Mouse (Mus musculus): Measurements from ENCODE around the gene Rpp14. TPM values are rescaled to one million over a fixed set of nuclear protein-coding genes. Genes with fewer than 3 reads are reported as not detected.
A peak's percentile ranks its signal among the peaks of the same experiment; 100 is the strongest.

Rpp14 gene
- polyA plus RNA-seq, 2 experiments from 2014 or later: 35.2 to 38.5 TPM

DNA sequence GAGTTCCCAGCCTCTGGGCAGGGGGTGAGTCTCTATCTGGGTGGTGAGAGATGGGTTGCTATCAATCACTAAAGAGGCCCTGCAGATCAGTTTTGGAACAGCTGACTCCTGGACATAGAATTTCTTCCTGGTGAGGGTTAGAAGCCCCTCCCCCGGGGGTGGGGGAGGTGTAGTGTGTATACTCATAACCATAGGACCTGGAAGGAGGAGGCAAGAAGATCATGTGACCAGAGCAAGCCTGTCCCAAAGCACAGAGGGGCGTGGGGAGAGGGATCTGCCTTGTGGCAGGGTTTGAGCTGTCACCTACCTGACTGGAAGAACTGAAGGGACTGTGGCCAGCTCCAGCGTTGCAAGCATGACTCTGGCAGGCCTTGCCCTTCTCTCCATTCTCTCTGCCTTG, 18.1 kb upstream of the Rpp14 start:
- no peak for ATAC-seq

DNA sequence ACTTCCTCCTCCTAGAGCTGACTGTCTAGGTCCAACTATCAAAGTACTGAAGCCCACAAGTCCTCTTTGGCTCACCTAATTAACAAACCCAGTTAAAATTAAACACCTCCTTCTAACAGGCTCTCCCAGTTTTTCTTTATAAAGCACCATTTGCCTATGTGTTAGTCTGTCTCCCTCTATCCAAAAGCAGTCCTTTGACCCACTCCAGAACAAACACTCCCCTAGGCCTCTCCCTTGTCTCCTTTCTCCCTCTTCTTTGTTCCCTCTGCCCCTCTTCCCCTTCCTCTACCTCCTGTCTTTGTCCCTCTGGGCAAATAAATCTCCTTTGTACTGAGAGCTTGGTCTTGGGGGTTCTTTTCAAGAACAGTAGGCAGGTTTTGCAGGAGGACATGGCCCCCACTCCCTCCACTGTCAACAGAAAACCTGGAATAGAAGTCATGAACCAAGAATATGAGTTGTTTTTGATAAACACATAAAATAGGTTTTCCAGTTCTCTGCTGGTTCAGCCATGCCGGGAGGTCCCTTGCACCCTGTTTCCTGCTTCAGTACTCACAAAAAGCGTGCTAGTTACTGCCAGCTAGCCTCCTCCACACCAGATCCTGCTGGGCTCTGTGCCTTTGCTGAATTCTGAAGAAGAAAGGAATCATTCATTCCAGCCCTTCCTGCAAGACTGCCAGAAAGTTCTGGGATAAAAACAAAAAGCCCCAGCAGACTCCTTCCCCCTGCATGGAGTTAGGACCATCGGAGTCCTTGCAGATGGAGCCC, 17.4 kb upstream of the Rpp14 start:
- ATAC-seq: no peak

DNA sequence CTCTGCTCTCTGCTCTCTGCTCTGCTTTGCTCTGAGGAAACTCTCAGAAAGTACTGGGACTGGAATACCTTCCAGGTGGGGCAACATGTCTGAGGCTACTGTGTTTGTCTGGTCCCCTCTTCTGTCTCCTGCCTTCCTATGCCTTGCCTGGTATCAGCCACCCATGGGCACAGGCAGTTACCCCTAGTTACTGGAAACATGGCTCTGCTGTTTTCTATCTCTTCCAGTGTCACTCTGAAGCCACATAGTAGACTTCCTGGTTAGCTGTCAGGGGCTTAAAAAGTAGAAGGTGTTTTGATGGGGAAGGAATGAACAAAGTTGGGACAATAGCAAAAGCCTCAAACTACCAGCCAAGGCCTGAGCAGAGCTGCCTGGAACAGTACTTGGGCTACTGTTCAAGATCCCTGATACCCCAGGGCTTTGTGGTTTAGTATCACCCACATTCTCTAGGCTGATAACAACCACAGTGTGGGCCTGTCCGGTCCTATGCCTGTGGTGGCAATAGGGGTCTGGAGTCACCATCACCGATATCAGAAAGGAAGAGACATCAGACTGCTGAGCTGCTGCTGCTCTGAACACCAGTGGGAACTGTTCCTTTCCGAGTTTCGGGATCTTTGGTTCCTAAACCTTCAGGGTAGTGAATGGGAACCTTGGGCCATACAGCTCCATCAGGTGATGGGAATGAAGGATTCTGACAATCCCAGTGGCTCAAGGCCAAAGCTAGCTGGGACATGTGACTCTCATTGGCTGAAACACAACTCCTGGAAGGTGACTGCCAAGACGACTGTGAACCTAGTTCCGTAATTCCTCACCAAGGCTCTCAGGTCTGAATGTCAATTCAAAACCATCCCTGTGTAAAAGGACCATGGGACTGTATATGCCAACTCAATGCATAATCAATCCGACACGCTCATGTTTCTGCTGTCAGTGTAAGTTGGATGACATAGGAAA, 16.1 kb upstream of the Rpp14 start:
- no peak for ATAC-seq

DNA sequence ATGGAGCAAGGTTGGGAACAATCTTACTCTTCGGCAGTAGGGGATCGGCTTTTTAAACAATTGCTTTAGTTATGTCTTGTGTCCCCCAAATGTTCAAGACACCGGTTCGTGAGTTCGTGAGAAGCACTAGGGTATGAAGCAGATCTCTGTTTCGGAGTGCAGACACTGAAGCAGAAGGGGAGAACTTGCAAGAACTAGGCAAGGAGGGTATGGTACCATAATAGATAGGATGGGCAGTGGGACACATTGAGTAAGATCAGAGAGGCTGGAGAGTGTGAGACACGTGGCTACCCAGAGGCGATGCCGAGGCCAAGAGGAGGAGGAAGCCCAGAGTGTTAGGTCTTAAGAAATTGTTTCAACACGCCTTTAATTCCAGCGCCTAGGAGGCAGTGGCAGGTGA, 551 bp downstream of the Rpp14 start:
- ATAC-seq: peak; percentile 3

DNA sequence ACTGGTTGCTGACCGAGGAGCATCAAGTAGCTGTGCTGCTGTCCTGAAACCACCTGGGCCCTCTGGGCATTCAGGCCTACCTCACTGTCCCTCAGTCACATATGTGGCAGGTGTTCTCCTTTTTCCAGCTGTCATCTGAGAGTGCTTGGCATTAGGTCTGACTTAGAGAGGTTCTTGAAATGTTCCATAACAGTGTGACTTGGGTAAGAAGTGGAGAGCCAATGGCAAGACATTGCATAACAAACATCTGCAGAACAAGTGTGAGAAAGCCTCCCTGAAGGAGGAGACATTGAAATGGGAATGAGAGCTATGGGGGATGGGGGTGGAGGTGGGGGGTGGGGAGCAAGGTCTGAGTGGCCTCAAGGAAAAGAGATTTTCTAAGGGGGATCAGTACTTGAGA, 2.8 kb downstream of the Rpp14 start:
- no peak for ATAC-seq

DNA sequence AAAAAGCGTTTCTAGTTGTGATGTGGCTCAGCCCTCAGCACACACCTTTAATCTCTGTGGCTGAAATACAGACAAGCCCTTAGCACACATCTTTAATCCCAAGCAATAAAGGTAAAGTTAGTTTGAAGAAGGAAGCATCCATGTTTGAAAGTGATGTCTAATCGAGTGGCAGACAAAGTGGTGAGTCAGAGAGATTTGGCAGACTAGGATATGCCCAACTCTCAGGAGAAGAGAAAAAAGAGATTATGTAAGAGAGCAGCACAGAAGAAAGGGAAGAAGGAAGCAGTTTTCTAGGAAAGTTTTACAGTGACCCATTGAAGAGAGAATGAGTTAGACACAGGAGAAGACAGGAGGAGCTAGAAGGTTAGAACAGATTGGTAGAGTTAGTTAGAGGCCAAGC, 8.8 kb downstream of the Rpp14 start:
- ATAC-seq: no peak

DNA sequence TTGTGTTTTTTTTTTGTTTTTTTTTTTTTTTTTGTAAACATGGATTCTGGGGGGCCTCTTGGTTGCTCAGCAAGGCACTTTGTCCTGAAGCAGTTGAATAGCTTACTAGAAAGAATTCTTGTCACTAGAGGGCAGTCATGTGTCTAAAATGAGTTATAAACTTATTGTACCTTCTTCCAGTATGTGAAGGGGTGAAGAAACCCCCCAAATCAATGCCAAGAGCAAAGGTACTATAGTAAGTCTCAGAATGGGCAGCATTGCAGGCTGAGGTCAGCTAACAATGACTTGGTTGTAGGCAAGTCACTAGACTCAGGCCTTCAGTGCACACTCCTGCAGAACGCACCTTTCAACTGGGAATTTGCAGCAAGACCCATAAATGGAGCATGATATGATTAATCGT, 12.4 kb downstream of the Rpp14 start:
- ATAC-seq: peak; percentile 61

DNA sequence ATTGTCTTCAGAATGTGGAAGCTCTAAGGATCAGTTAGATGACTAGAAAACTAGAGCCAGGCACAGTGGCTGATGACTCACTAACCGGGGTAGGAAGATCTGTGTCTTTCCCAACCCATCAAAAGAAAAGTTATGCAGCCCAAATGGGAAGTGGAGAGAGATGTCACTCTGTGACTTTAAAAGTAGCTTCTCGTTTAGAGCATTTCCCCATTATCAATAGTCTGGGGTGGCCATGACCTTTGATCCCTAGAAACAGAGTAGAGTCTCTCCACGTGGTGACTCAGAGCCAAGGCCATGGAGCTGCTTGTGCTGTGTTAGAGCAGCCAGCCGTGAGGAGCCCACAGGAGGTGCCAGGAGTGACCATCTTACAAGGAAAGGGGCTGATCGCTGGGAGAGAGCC, 13.3 kb downstream of the Rpp14 start:
- no peak for ATAC-seq

DNA sequence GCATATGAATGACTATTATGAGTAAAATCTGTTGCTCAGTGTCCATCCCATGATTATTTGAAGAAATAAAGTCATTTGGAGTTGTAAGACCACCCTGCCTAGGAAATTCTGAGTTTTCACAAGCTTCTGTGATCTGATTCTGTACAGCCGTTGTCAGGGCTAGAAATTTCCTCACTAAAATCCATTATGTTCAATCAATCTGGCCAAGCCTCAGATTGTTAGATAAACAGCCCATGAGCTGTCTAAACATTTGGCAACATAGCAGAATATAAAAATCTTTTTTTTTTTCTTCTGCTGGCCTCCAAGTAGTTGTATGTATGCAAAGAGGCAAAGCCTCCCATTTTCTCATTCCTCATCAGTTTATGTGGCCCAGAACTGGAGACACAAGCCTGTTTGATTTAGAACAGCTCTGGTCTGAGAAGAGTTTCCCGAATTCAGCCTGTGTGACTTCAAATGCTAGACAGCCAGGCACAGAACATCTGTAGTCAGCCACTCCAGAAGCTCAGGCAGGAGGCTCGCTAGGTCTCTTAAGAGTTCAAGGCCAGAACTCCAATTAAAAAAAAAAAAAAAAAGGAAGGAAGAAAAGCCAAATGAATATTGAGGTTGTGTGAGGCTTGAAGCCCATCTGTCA, 14.9 kb downstream of the Rpp14 start:
- no peak for ATAC-seq

DNA sequence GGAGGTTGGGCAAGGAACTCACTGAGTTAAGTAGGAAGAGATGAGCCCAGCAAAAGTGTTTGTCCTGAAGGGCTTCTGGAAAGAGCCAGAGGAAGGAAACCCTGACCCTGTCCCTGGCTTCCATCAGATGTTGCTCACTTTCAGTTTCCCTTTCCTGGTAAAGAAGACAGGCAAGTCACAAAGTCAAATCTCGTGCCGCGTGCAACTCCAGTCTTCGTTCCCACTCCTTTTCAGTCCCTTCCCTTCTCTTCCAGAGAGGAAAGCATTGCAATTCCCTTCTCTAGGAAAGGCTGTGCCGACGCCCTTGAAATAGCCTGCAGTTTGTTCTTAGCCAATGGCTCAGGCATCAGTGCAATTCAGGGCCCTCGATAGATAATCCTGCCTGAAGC, 15.4 kb downstream of the Rpp14 start:
- no peak for ATAC-seq

DNA sequence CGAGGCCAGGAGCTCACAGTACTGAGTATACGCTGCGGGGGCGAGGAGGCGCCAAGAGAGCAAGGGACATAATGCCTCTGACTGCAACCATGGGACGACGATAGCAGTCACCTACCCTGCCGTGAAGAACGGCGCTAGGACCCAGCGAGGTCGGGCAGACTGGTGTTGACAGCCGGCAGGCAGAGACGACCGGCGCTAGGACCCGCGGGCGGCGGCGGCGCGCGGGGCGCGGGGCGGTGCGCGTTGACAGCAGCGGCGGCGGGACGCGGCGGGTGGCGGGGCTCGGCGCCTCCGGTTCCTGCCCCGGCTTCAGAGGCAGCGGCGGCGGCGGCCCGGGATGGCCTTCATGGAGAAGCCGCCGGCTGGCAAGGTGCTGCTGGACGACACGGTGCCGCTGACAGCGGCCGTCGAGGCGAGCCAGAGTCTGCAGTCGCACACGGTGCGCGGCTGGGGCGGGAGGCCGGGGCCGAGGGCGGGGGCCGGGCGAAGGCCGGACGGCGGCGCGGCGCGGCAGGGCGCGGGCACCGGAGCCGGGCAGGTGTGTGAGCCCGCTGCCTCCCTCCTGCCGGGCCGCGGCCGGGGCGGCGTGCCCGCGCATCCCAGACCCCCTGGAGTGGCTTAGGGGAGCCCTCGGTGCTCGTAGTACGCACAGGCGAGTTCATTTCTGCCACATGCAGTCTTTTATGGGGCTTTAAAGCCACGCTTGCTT, 18.0 kb downstream of the Rpp14 start, which contains the start of gene Pxk:
Pxk (plus strand) TSS at position 234 of the 709 bp plus-strand sequence.
- ATAC-seq: peak; percentile 93

DNA sequence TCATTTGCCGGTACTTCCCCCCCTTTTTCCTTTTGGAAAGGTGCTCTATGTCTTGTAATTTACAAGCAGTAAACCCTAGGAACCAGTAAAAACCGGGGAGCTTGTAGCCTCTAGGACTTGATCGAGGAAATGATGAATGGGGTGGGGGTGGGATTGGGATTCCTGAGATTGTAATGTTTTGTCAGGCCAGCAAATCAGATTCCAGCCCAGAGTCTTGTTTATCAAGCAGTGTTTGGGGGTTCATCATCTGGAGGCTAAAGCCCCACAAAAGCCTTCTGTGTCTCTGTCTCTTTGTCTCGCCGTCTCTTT, 18.5 kb downstream of the Rpp14 start:
- ATAC-seq: no peak

DNA sequence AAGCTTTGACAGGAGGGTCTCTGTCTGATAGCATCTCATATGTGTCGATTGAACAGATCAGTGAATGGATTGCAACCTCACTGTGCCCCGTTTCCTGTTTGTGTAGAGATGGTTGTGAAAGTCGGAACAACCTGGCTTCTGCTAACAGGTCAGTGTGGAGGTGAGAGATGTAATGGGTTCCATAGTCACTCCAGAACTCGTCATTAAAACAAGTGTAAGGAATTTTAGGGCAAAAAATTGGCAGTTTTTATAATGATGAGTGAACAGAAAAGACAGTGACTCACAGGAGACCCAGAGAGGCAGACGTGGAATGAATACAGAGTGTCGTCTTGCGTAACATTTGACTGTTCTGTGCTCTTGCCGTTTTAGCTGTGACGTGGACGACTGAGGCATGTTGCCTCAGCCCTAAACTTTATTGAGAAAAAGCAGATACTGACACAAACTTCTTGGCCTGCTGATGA, 19.4 kb downstream of the Rpp14 start:
- peak; percentile 20 for ATAC-seq

DNA sequence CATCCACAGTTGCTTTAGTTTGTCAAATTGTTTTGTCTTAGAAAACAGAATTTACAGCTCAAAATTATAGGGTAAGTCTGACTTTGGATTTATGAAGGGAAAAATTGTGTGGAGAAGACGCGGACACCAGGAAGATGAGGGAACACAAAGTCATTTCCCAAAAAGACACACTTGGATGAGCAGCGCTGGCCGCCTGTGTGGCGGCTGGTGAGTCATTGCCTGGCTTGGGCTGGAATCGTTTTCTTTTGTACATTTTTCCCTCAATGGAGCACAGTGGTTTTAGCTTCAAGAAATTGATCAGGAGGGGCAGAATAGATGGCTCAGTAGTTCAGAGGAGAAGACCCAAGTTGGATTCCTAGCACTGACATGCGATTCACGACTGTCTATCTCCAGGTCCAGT, 21.7 kb downstream of the Rpp14 start:
- ATAC-seq: no peak

DNA sequence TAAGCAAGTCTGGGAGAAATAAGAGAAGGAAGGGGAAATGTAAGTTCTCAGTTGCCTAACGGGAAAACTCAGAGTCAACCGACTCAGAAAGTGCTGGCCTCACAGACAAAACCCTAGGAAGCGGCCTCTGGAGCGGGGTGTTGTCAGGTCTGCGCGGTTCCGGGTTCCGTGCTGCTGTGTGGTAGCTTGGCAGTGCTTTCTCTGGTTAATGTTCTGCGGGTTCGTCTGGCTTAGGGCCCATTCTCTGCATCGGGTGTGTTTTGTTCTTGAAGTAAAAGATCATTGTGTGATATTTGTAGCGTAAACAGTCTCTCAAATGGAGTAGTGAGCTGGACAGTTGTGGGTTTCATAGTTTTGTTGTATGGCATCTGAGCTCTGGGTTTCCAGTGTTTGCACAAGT, 22.5 kb downstream of the Rpp14 start:
- no peak for ATAC-seq

DNA sequence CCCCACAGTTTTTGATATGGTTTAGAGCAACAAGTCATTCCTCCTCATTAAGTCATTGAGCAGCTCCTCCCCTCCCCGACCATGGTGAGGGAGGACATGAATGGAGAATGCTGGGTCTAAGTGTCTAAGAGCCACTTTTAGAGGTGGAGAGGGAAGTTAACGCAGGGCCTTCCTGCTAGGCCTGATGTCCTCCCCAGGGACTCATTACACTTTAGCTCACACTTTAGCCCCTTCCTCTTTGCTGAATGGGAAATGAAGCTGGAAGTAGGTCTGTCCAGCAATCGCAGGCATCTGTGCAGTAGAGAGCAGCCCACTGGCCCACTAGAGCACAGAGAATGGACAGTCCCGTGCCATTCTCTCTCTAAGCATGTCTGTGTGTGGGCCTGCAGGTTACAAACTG, 27.9 kb downstream of the Rpp14 start:
- ATAC-seq: no peak

DNA sequence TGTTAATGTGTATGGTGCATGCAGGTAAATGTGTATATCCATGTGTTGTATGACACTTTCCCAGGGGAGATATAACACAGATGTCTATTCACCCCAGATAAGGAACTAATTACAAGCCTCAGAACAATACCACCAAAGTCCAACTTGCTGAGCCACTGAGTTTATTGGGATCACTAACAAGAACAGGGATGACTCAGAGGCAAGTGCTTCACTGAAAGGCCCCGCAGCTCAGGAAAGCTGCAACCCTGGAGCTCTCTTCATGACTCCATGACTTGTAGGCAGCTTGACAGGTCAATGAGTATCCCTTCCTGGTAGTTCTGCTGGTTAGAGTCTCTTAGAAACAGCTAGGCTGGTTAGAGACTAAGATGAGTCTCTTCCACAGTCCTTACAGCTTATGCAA, 28.8 kb downstream of the Rpp14 start:
- ATAC-seq: no peak

DNA sequence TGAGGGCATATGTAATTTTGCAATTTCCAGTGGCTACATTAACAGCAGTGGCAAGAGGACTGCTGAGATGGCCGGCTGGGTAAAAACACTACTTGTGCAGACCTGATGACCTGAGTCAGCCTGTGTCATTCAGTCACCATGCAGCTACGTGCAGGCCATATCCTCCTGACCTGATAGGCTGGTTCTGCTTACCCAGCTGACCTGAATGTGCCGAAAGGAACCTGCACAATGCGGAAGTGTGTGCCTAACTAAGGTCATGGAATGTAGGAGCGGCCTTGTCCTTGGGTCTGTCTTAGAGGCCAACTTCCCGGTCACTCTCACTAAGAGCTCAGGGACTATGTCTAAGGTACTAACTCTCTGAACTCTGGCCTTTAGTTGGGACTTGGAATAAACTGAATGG, 31.4 kb downstream of the Rpp14 start:
- no peak for ATAC-seq

DNA sequence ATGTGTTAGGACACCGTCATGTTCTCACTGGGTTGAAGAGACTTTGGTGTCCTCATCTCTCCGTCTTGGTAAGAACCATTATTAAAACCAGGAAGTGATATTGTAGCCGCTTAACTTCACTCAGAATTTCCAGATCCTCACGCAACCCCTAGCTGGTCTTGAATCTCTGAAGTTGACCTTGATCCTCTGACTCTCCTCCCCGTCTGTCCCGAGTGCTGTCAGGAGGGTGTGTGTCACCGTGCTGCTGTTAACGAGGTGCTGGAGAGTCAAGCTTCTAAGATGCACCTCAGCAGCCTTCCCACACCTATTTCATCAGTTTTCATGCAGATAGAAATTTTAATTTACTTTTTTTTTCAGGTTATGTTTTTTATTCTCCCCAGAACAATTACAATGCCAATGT, 31.9 kb downstream of the Rpp14 start:
- no peak for ATAC-seq

DNA sequence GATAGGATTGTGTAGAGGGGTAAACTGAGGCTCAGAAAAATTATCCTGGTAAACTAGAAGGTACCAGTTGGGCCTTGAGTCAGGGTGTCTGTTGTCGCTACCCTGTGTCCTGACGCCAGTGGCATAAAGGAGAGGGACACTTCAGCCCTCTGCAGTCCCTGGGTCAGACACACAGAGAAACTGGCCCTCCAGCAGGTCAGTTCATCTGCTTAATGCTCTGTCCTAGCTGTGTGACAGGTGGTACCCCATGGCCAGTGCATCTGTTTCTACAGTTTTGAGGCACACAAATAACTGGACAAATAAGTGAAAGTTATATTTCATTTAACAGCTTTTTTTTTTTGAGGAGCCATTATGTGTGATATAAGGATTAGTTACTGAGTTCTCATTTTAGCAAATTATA, 33.4 kb downstream of the Rpp14 start:
- ATAC-seq: no peak

DNA sequence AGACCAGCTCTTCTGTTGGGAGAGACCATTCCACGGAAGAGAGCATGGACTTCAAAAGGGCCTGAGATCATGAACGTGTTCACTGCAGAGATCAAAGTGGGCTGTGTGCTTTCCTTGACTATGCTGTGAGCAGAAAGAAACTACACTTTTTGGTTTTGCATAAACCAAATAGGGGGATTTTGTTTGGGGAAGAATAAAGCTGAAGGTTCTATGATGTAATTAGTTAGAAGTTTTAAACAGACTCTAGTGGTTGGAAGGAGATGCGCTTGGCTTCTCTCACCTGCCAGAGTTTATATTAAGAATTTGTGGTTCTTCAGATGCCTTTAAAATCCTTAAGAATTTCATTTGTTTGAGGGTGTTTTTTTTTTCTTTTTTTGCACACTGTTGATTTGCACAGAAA, 34.1 kb downstream of the Rpp14 start:
- no peak for ATAC-seq

DNA sequence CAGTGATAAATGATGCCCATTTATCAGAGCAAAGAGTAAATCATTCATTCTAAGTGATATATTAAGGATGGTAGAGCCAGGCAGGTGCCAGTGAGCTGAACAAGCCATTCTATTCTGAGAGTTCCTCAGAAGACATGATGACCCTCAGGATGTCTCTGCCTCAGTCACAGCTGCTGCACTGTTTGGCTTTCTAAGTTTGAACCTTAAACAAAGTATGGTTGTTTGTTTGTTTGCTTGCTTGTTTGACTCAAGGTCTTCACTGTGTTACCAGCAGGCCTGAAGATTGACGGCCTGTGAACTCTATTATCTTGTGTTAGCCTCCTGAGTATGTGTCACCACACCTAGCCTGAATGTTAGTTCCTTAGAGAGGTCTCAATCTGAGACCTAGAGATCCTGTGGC, 34.6 kb downstream of the Rpp14 start:
- ATAC-seq: no peak

DNA sequence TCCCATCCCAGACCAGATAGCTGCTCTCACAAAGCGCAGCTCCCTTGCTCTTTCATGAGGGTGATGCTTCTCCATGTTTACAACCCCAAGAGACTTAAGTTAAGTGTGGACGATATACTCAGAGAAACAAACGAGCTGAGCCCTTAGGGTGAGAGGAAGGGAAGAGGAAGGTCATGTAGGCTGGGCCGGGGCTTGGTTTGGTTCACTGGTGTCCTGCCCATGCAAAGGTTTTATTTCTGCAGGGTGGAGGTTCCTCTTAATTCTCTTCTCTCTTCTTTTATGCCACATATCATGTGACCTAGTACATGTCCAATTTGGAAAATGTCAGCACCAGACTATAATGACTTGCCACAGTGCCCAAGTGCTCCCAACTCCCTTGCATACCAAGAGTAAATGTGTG, 35.6 kb downstream of the Rpp14 start:
- no peak for ATAC-seq
